Mouse (Mus musculus): ENCODE results near the gene 1700001C19Rik. TPM values are rescaled to one million over a fixed set of nuclear protein-coding genes. Genes with fewer than 3 reads are reported as not detected.

Gene 1700001C19Rik
- total RNA-seq (2021), result not detected
- long read RNA-seq, experiment 1, result 0 reads
- long read RNA-seq, experiment 2, result 0 reads

DNA sequence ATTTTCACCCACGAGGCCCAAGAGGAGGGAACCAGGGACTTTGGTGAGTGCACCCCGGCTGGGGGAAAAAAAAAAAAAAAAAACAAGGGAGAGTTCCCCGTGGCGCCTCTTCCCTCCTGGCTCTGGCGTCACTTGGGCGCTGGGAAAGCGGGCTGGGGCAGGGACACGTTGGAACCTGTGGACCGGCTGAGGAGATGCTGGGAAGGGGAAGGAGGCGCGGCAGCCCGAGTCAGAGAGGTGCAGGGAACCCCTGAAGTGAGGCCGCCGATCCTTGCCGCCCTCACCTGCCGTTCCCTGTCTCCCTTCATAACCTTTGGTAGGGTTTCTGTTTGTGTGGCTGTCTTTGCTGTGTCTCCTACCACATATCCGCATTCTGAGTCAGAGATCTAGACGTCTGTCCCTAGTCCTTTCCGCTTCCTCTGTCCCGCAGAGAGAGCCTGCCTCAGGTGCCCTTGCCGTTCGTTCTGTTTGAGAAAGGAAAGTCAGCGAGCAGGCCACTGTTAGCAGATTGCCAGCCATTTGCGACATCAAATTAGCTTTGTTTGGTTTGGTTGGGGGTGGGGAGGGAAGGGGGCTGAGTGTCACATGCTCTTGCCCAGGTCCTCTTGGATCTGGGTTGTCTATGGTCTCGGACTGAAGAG, at the start of gene 1700001C19Rik:
TSS of gene 1700001C19Rik (minus strand) at position 470 of the 641 bp plus-strand sequence.
- DNase-seq, result no peak

DNA sequence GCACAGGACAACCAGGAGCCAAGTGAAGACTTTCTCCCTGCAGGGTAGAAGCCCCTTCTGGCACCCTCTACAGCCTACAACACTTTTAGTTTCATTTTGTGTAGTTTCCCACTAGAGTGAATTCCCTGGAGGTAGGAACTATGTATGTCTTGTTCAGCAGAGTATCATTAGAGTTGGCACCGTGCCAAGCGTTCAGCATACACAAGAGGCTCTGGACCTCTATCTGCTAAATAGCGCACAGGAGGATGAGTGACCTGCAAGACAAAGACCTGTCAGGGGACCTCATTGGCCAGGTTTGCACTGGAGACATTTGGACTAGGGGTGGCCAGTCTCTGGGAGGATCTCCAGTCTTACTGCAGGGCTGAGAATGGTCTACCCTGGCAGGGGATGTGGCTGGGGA, 48.6 kb upstream of the 1700001C19Rik start:
- DNase-seq, result no peak

DNA sequence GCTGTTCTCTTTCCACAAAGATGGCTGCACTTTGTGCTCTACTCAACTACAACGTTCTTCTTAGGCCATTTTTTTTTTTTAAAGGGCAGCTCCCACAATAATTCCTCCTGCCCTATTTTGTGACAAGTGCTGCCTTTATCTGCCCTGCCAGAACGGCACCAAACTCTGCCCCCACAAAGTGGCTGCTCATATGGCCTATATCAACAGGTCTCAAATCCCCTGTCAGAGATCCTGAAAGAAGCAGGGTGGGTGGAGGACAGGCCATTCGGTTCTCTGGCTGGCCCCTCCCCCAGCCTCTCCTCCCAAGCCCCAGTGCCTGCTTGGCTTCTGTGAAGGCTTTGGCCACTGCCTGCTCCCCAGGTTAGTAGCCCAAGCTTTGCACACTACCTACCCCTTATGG, 47.8 kb upstream of the 1700001C19Rik start:
- DNase-seq, result no peak

DNA sequence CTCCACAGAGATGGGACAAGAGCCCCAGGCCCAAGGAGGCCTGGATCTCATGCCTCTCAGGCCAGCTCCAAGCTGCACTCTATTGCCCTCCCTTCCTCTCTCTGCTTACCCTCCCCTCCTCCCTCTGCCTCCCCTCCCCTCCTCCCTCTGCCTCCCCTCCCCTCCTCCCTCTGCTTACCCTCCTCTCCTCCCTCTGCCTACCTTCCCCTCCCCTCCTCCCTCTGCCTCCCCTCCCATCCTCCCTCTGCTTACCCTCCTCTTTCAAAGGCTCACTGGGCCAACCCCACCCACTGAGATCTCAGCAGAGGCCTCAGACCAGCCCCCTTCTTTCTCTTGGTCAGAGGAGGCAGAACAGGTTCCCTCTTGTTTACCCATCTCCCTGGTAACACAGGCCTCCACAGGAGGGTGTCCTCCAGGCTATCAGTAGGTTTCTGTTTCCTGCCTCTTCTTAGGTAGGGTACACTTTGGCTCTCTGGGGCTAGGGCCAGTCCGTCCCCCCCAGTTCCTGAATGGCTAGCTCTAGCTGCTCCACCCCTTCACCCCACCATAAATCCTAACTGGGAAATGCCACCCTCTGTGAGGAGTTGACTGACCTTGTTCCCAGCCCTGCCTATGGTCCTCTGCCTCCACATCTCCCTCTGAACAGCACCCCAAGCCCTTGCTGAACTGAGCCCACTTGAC, 47.2 kb upstream of the 1700001C19Rik start:
- DNase-seq, result peak in 1 of 2 experiments; percentile 37

DNA sequence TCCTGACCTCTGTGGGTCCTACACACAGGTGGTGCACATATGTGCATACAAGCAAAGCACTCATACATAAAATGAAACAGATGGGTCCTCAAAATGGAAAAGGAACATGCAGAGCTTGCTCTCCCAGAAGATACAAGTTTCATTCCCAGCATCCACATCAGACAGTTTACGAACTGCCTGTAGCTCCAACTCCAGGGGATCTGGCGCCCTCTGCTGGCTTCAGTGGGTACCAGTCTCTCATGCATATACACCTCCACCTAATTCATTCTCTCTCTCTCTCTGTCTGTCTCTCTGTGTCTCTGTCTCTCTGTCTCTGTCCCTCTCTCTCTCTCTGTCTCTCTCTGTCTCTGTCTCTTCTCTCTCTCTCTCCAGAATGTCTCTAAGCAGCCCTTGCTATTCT, 45.2 kb upstream of the 1700001C19Rik start:
- DNase-seq, result peak; percentile 41 to 74

DNA sequence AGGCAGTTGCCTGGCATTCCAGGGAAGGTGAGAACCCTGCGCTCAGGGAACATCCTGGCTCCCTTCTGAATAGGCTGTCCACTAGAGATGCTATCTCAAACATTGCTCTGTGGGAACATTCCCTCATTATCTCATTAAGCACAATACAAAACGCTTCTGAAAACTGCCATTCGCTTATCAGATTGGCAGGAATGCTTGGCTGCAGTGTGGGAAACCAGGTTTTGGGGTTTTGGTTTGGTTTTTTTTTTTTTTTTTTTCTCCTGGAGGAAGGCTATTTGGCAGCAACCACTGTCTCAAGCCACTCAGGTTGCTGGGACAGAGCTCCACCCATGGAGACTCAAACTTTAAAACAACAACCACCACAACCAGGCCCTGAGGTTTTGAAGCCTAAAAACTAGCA, 42.7 kb upstream of the 1700001C19Rik start:
- no peak for DNase-seq

DNA sequence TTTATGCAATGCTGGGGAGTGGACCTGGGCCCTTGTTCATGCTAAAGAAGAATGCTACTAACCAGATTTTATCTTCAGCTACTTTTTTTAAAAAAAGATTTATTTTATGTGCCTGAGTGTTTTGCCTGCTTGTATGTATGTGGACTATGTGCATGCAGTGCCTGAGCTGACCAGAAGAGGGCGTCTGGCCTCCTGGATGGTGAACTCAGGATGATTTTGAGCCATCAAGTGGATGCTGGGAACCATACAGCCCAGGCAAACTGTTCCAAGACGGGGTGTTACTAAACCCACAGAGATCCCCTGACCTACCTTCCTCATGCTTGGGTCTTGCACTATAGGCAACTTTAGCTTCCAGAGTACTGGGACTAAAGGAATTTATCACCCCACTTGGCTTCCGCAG, 38.5 kb upstream of the 1700001C19Rik start:
- DNase-seq, result no peak

DNA sequence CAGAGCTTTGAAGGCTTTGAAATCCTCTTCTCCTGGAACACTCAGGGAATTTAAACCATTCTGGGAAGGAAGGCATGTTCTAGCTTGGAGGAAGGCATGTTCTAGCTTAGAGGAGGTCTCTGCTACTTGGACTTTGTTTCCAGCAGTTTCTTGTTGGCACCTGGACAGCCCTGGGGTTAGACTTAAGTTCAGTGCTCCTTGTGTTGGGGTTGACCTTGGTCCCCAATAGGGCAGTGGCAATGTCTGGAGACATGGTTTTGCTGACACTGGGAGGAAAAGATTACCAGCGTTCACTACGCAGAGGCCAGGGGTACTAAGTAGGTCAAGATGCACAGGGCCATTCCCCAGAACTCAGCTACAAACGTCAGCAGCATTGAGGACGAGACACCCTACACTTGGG, 38.0 kb upstream of the 1700001C19Rik start:
- DNase-seq, result no peak

DNA sequence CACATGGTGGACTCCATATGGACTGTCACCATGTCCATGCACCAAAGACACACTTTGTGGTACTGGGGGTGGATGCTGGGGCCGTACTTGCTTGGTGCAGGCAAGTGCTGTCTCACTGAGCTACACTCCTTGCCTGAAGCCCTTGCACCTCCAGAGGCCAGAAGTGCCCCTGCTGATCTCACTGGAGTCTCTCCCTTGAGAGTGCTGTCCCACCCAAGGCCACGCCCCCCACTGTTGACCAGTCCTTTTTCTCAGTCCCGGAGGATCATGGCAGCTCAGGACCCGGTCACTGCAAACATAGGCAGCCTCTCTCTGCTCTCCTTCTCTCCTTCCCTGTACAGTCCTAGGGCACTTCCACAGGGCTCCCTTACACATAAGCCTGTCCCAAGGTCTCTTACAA, 37.1 kb upstream of the 1700001C19Rik start:
- DNase-seq, result no peak

DNA sequence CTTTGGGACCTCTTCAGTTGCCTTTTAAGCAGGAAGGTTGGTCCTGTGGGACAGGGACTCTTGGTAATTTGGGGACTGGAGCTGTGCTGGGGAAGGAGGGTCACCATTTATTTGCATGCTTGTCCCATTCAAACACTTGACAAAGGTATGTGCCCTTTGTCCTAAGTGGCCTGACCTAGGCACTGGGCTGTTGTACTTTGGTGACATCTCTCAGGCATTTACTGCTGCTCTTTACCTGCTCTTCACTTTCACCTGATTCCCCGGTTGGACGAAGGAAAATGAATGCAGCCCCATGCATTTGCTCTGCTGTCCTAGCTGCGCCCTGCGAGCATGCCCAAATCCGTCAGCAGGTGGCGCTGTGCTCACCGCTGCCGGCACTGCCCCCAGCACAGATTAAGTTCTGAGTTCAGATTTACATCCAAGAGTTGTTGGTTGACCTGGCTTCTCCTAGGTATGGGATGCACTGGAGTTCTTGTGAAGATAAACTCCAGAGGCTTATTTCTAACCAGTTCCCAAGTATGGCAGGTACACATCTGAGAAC, 36.3 kb upstream of the 1700001C19Rik start:
- peak; percentile 38 to 73 for DNase-seq

DNA sequence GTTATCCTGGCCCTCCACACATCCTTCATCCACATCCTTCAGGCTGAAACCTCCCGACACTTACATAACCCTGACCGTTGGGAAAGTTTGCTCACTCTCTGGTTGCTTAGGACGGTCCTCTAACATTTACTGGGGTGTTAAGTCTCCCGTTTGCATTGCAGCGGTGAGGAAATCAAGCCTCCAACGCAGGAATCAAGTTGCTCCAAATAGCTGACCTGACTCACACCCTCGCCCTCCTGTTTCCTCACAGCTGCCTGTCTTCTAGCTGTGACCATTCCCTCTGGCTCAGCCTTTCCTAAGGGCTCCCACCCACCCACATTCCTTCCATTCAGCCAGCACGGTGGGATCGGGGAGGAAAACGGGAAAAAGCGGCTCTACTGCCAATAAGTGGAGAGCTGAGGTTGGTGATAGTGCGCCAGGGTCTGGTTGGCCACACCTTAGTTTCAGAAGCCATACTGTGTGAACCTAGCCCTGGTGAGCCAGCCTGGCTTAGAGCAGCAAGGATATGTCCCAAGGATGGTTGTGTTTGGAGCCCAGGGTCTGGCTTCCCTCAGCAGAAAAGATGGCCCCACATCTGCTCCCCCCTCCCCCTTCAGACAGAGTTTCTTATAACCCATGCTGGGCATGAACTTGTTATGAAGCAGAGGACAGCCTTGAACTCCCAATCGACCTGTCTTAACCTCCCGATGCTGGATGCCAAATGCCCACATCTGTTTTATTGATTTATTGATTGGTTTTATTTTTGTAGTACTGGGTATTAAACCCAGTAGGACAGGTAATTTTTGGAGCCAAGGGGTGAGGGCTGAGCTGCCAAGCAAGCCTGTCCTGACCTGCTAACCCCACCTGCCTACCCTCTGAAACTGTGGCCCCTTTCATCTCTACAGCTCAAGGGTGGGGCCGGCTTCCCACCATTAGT, 35.5 kb upstream of the 1700001C19Rik start:
- DNase-seq, result peak in 1 of 2 experiments; percentile 22

DNA sequence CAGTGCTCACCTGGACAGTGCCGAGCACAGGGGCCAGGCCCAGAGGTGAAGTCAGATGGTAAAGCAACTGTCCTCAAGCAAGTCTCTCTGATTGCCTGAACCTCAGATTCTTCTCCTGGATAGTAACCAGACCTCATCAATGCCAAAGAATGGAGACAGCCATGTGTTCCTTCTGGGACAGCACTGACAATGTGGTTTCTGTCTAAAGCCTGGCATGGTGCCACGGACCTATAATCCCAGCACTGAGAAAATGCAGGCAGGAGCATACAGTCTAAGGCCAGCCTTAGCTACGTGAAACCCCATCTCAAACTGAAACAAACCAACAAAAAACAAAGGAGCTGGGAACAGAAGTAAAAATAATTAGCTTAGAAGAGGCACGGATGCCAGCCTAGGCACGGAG, 33.5 kb upstream of the 1700001C19Rik start:
- no peak for DNase-seq

DNA sequence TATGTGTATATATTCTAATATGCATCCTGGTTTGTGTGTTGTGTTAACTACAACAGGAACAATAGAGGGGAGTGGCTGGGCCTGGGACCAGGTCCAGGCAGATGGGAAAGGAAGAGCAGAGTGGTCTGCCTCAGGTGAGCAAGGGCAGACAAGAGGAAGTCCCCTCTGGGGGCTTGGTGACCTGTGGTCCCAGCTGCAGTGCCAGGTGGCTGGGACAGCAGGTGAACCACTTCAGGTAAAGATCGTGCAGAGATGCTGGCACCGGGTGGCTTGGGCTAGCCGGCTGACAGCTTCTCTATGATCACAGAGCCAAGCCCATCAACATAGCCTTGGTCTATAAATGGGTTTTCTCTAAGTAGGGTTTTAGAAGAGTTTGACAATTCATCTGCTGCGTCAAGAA, 32.9 kb upstream of the 1700001C19Rik start:
- DNase-seq, result no peak

DNA sequence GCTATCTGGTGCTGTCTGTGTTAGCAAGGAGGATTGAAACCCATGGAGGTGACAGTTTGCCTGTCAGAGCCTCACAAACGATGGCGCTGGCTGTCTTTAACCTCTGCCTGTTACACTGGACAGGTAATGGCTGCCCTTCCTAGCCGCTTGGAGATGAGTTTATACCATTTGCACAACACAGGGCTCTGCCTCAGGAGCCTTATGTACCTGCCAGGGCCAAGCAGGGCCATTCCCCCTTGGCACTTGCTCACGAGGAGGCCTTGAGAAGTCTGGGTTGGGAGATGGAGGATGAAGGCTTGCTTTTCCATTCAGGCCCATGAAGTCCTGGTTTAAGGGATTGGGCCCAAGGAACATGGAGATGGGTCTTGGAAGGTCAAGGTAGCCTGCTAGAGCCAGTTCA, 32.5 kb upstream of the 1700001C19Rik start:
- DNase-seq, result no peak

DNA sequence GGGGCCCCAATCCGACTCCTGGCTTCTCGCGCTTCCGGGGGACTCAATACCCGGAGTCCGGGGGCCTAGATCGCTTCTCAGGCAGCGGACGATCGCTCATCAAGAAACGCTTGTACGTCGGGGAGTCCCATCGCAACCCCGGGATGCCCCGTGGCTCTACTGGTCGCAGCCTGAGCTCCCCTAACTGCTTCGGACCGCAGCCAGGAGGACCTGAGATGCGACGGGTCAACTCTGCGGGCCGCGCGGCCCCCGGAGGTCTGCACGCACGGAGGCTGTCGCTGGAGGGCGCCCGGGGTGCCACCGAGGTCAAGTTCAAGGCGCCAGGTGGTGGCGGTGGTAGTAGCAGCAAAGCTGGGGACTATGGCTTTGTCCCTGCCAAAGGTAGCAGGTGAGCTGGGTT, 31.3 kb upstream of the 1700001C19Rik start:
- DNase-seq, result peak in 1 of 2 experiments; percentile 32

DNA sequence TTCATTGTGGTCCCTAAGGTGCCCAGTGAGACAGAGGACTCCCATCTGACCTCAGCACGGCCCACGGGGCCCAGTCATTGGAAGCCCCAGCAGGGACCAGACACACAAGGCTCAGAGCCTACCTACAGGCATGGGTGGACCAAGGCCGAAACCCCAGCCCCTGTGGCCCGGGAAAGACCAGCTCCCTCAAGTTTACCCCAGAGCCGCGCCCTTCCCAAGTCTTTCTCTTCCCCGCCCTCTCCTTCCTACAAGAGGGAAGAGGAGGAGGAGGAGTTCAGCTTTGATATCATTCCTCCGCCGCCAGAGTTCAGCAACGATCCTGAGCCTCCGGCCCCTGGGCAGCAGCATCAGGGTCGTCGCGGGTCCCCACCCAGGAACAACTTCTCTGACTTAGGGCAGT, 30.9 kb upstream of the 1700001C19Rik start:
- no peak for DNase-seq

DNA sequence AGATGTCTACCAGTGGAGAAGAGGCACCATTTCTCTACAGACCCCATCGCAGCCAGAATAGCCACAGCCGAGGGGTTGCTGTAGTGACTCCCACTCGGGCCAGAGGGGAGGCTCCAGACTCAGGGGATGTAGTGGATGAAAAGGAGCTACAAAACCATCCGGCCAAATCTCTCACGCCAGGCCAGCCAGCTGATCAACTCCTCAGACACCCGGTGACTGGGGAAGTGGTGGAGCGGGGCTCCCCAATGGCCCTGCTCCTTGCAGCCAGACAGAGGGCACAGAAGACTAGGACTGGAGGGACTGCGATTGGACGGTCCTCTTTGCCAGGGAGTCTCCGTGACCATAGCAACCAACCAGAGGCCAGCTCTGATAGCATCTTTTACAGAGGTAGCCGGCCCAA, 30.5 kb upstream of the 1700001C19Rik start:
- DNase-seq, result no peak

DNA sequence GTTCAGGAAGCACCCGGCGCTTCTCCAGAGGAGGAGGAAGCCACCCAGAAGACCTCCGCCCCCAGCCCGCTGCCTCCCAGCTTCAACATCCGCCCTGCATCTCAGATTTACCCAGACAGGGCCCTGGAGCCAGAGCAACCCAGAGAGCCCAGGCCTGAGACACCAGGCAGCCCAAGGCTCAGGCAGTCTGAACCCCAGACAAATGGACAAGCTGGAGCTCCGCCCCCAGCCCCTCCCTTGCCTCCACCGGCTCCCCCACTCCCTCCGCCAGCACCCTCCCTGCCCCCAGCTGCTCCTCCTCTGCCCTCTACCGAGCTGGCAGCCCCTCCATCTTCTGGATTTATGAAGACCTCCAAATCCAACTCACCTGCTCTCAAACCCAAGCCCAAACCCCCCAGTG, 29.1 kb upstream of the 1700001C19Rik start:
- no peak for DNase-seq

DNA sequence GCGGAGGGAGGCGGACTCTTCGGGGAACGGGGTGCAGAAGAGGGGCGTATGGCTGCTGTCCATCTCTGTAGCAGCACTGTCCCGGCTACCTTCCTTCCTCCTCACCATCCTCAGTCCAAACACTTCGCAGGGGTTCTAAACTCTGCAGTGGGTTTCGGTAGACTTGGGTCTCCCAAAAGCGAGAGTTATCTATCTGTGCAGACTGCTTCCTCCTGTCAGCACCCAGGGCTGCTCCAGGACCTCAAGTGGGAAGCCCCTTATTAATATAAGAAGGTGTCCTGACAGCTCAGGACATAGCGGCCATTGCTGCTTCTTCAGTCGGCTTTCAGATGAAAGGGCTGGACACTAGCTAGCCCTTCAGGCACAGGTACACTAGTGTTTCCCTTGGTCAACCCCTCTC, 27.8 kb upstream of the 1700001C19Rik start:
- no peak for DNase-seq

DNA sequence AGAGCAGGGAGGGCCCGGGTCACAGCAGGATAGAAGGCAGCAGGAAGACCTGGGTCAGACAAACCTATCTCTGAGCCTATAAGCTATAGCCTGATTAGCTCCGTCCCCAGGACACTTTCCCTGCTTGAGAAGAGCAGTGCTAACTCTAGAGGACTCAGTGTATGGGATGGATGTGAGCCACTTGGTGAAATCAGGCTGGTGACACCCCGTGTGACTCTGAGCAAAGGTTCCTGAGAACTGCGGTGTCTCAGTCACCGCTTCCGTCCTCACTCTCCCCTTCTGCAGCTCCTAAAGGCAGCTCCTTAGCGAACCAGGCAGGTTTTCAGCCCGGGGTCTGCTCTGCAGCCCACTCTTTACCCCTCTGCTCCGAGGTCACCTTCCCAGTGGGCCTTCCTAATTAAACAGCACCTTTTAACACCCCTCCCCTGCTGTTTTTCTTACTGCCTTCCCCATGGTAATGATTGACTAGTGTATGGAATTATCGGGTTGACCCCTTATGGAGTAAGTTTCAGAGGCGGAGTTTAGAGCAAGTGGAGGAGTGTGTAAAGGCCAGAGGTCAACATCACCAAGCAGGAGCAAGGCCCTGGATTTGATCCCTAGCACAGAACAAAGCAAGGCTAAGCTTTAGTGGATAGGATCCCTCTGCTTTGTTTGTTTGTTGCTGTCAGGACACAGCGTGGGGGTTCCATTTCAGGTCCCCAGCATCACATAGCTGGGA, 27.2 kb upstream of the 1700001C19Rik start:
- no peak for DNase-seq

DNA sequence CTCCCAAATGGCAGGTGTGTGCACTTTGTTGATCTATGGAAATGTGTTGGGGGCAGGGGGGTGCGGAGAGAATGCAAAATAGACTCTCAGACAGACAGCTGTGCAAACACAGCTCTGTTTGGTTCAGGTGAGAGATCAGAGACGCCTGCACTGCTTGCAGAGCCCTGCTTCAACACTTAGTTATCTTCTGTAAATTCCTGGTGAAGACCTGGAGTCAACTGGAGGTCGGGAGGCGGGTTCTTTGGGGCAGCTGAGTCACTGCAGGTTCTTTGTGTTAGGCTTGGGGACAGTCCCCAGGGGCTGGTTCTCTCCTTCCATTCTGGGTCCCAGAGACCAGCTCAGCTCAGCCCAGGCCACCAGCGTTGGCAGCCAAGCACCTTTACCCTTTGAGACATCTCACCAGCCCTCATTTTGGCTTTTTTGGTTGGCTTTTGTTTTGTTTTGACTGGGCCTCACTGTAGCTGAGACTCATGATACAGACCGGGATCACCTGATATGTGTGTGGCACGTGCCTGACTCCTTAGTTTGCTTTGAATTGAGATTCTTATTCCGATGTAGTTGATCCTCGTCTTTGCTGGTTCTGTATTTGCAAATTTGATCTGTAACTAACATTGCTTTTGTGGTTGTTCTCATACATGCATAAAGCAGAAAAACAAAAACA, 25.7 kb upstream of the 1700001C19Rik start:
- DNase-seq, result no peak

Data from heart, adult 18-20 months (tissue).